Mouse (Mus musculus) heart, postnatal 14 days (tissue): ENCODE data around the gene Spin2g. TPM values are rescaled to one million over a fixed set of nuclear protein-coding genes. Genes with fewer than 3 reads are reported as not detected.
"Not testable (repeated sequence)": the region's sequence is repeated elsewhere in the genome, so short reads cannot be mapped to it uniquely, and the experiment has no call there.

Experiments used
- DNase-seq, 2 experiments: peaks; one replicate each; pipeline ENCODE4 v3.0.0; 2021 to 2022
- intact Hi-C: fragments of 180-260 bp; cut with DNase I; formaldehyde crosslinking; loops from one replicate; pipeline ENCODE4 v1.15.1; 2025
- long read RNA-seq, 2 experiments: library from polyadenylated mRNA; stranded (forward); transcript quantifications; one replicate each; pipeline ENCODE4 v2.0.0; 2021
- total RNA-seq, 2 experiments: library from RNA; stranded (reverse); gene quantifications; 2 replicates each; pipeline ENCODE4 v1.2.3; 2021

Spin2g gene
- not detected for total RNA-seq
- long read RNA-seq, experiment 1, result 0 reads
- long read RNA-seq, experiment 2, result 0 reads

- DNase-seq, intact Hi-C loops: not testable (repeated sequence)
These were observed at the start of gene Spin2g for GRCm38 (mm10) chrX:34238633-34239032. Gene Spin2g (minus strand): TSS chrX:34238733.

Other genes starting within 250 kb of the Spin2g start
- gene Btbd35f9, start 77.2 kb downstream of the Spin2g start, total RNA-seq, result not detected
- gene Btbd35f8, start 211.8 kb upstream of the Spin2g start, total RNA-seq, result not detected